Mouse (Mus musculus): Measurements from ENCODE around the gene Ets1.

DNA sequence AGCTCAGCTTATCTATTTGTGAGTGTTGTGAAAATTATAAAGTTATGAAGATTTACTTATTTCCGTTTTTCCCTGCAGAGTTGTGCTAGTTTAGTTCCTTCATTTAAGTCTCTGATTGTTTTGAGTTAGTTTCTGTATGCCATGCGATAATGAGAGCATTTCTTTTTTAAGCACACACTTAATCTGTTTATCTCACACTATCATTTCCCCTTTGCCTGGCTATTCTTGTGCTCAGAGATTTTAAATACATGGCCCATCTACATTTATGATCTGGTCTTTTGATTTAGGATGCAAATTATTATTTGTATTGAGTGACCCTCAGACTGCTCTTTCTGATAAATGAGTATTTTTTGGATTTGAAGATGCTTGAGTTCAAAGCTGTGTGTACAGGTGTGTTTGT, 44.2 kb downstream of the Ets1 start:
- TF ChIP-seq CTCF (IDR thresholded peaks at IDR 0.05; ENCODE audit: low read depth, low read length) (no peak), POLR2A (IDR thresholded peaks at IDR 0.05; ENCODE audit: insufficient read depth, low read length) (no peak)

Data from ES-Bruce4 (cell line).